14 mouse cellular contexts compared by ENCODE assay signal in the genomic region with DNA sequence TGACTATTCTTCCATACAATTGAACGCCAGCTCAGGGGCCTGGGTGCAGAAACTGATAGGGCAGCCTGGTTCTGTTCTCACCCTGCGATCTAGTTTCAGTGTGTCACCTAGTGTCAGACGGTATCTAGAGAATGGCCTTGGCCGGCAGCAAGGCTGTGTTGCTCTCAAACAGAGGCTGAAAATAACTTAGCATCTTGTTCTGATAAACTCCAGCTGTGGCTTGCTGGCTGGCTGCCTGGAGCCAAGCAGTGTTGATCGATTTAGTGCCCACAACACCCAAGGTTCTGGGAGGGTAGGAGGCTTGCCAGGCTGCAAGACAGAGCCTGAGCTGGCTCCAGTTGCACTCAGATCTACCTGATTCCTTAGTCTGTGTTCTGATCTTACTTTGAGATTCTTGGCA. TPM values are rescaled to one million over a fixed set of nuclear protein-coding genes. Genes with fewer than 3 reads are reported as not detected.
A peak's percentile ranks its signal among the peaks of the same experiment; 100 is the strongest.
DNase-seq lines count a peak whose midpoint lies in the region; ATAC-seq lines count a peak whose summit lies in the region.
"Had no signal": no experiment of that assay in that cellular context is flagged by ENCODE, and none has a peak within 500 bp of the region (broad histone marks: within the 10 kb centered on the region; RNA-seq: fewer than 3 reads in every experiment).

No protein-coding gene starts in this region.

- H3K9me3 ChIP-seq in kidney, embryonic 14.5 days (ENCODE audit: control insufficient read depth, low read length) = no peaks in the 10 kb centered on the region
- H3K9me3 ChIP-seq in embryonic facial prominence, embryonic 12.5 days = no peaks in the 10 kb centered on the region
- no peaks in the 10 kb centered on the region for H3K9me3 ChIP-seq in heart, embryonic 14.5 days (ENCODE audit: control insufficient read depth, low read length)
- H3K9me3 ChIP-seq in liver, embryonic 11.5 days (ENCODE audit: control insufficient read depth, low read length) = no peaks in the 10 kb centered on the region
- H3K9me3 ChIP-seq: forebrain, embryonic 13.5 days had no signal

- no peak for ATAC-seq in kidney, embryonic 14.5 days (ENCODE audit: low FRiP score, low TSS enrichment)
- no peak for ATAC-seq in embryonic facial prominence, embryonic 12.5 days (ENCODE audit: insufficient number of reproducible peaks, insufficient read depth, low FRiP score, low TSS enrichment)
- peak; percentile 42 for ATAC-seq in heart, embryonic 14.5 days (ENCODE audit: insufficient number of reproducible peaks, insufficient read depth, low FRiP score, low read depth)
- no peak for ATAC-seq in liver, embryonic 11.5 days (replicated peaks; ENCODE audit: low FRiP score)
- ATAC-seq: forebrain, embryonic 13.5 days; hindbrain, embryonic 16.5 days had no signal

- DNase-seq in kidney, postnatal 4 days = peak; percentile 58 to 61
- peak; percentile 32 for DNase-seq in lung, postnatal 14 days
- DNase-seq in thymus, postnatal 4 days = no peak
- no peak for DNase-seq in liver, embryonic 11.5 days (ENCODE audit: low spot score)
- no peak for DNase-seq in cerebellum, postnatal 36 days
- DNase-seq: cerebellum, adult 2 months; right cerebral cortex, postnatal 4 days; thymus, postnatal 14 days had no signal

- H3K36me3 ChIP-seq in kidney, embryonic 14.5 days (ENCODE audit: control insufficient read depth, insufficient read depth, low read length) = no peaks in the 10 kb centered on the region
- no peaks in the 10 kb centered on the region for H3K36me3 ChIP-seq in embryonic facial prominence, embryonic 12.5 days
- H3K36me3 ChIP-seq in heart, embryonic 14.5 days (ENCODE audit: control insufficient read depth, insufficient read depth, low read length) = no peaks in the 10 kb centered on the region
- H3K36me3 ChIP-seq in liver, embryonic 11.5 days (ENCODE audit: control insufficient read depth, insufficient read depth, low read length) = no peaks in the 10 kb centered on the region

- H3K4me2 ChIP-seq in kidney, embryonic 14.5 days (replicated peaks; ENCODE audit: low read depth, low read length) = no peak overlapping the region
- H3K4me2 ChIP-seq in embryonic facial prominence, embryonic 12.5 days (replicated peaks) = no peak overlapping the region
- H3K4me2 ChIP-seq in heart, embryonic 14.5 days (ENCODE audit: low read length) = peak overlapping the region; percentile 34
- no peak overlapping the region for H3K4me2 ChIP-seq in liver, embryonic 11.5 days
- H3K4me2 ChIP-seq: forebrain, embryonic 13.5 days had no signal

- H3K27me3 ChIP-seq in kidney, embryonic 14.5 days (ENCODE audit: control insufficient read depth, insufficient read depth, low read length) = no peaks in the 10 kb centered on the region; the same call in 1 of the 2 replicates
- no peaks in the 10 kb centered on the region for H3K27me3 ChIP-seq in embryonic facial prominence, embryonic 12.5 days
- H3K27me3 ChIP-seq in heart, embryonic 14.5 days (ENCODE audit: control insufficient read depth, insufficient read depth, low read length) = no peaks in the 10 kb centered on the region
- H3K27me3 ChIP-seq in liver, embryonic 11.5 days (replicated peaks; ENCODE audit: control insufficient read depth, insufficient read depth, low read length) = no peaks in the 10 kb centered on the region
- H3K27me3 ChIP-seq: forebrain, embryonic 13.5 days had no signal

- H3K27ac ChIP-seq in kidney, embryonic 14.5 days (ENCODE audit: low read depth, low read length) = no peak overlapping the region
- peak overlapping the region; percentile 0; the same call in 1 of the 2 replicates for H3K27ac ChIP-seq in embryonic facial prominence, embryonic 12.5 days
- peak overlapping the region; percentile 79 to 92 for H3K27ac ChIP-seq in heart, embryonic 14.5 days (replicated peaks in 1 of 2; ENCODE audit: control insufficient read depth in 1 of 2, insufficient read depth in 1 of 2, low read depth in 2 of 2, low read length in 2 of 2)
- no peak overlapping the region for H3K27ac ChIP-seq in liver, embryonic 11.5 days (ENCODE audit: low read depth, low read length)
- H3K27ac ChIP-seq: forebrain, embryonic 13.5 days; layer of hippocampus, adult 2 months had no signal

- 48% methylated on average over 5 of the region's 5 CpGs for WGBS in kidney, embryonic 14.5 days
- WGBS in embryonic facial prominence, embryonic 12.5 days = 43% methylated on average over 5 of the region's 5 CpGs
- WGBS in heart, embryonic 14.5 days = 8% methylated on average over 5 of the region's 5 CpGs
- WGBS in liver, embryonic 11.5 days = 60% methylated on average over 5 of the region's 5 CpGs

- H3K9ac ChIP-seq in kidney, embryonic 14.5 days (ENCODE audit: low read depth, low read length) = no peak overlapping the region
- H3K9ac ChIP-seq in embryonic facial prominence, embryonic 12.5 days = no peak overlapping the region
- no peak overlapping the region for H3K9ac ChIP-seq in heart, embryonic 14.5 days (ENCODE audit: low read length)
- no peak overlapping the region for H3K9ac ChIP-seq in liver, embryonic 11.5 days (ENCODE audit: low read depth, low read length)
- H3K9ac ChIP-seq: forebrain, embryonic 13.5 days had no signal

- no peak overlapping the region for H3K4me3 ChIP-seq in kidney, embryonic 14.5 days (ENCODE audit: low read length)
- no peak overlapping the region for H3K4me3 ChIP-seq in embryonic facial prominence, embryonic 12.5 days
- no peak overlapping the region for H3K4me3 ChIP-seq in heart, embryonic 14.5 days (ENCODE audit: control insufficient read depth in 1 of 2, insufficient read depth in 1 of 2, low read depth in 1 of 2, low read length in 2 of 2)
- H3K4me3 ChIP-seq in liver, embryonic 11.5 days (ENCODE audit: low read depth, low read length) = no peak overlapping the region
- H3K4me3 ChIP-seq: forebrain, embryonic 13.5 days; layer of hippocampus, adult 2 months had no signal

- H3K4me1 ChIP-seq in kidney, embryonic 14.5 days (ENCODE audit: control insufficient read depth, insufficient read depth, low read length) = peaks cover 24% of the 10 kb centered on the region
- peaks cover 35% of the 10 kb centered on the region for H3K4me1 ChIP-seq in embryonic facial prominence, embryonic 12.5 days
- peaks cover 61 to 65% of the 10 kb centered on the region in 2 experiments for H3K4me1 ChIP-seq in heart, embryonic 14.5 days (ENCODE audit: control insufficient read depth in 2 of 2, insufficient read depth in 2 of 2, low read length in 2 of 2)
- H3K4me1 ChIP-seq in liver, embryonic 11.5 days (replicated peaks; ENCODE audit: control insufficient read depth, insufficient read depth, low read length) = peaks cover 16% of the 10 kb centered on the region

RNA-seq across cellular contexts. Expression of gene Ifnlr1, which starts 27.6 kb away (rescaled TPM):
- polyA plus RNA-seq in kidney, embryonic 14.5 days (2014; fragmentation: Nextera tagmentation; extraction: Ambion mirVana) = 0.46 and 1.1 TPM in 2 replicates
- 1.4 and 1.8 TPM in 2 replicates for polyA plus RNA-seq in embryonic facial prominence, embryonic 12.5 days (2016; fragmentation: Nextera tagmentation; extraction: Ambion mirVana)
- 0.65 and 0.98 TPM in 2 replicates for polyA plus RNA-seq in heart, embryonic 14.5 days (2014; fragmentation: Nextera tagmentation; extraction: Ambion mirVana)
- 0.07 and 0.13 TPM in 2 replicates for polyA plus RNA-seq in liver, embryonic 11.5 days (2014; fragmentation: Nextera tagmentation; extraction: Ambion mirVana)

Comparison
In these comparisons a context has a peak if more than half of its experiments do, and no peak if none do; other contexts are left out.
1. DNase-seq: peak in kidney, postnatal 4 days (2 of 2) and lung, postnatal 14 days (single experiment); none in thymus, postnatal 4 days (single experiment), liver, embryonic 11.5 days (single experiment) and cerebellum, postnatal 36 days (0 of 2).
2. H3K27ac ChIP-seq: peak in embryonic facial prominence, embryonic 12.5 days (single experiment) and heart, embryonic 14.5 days (2 of 2); none in kidney, embryonic 14.5 days (single experiment) and liver, embryonic 11.5 days (single experiment).